Comparison of ENCODE assay signal across 22 mouse cellular contexts in the genomic region with DNA sequence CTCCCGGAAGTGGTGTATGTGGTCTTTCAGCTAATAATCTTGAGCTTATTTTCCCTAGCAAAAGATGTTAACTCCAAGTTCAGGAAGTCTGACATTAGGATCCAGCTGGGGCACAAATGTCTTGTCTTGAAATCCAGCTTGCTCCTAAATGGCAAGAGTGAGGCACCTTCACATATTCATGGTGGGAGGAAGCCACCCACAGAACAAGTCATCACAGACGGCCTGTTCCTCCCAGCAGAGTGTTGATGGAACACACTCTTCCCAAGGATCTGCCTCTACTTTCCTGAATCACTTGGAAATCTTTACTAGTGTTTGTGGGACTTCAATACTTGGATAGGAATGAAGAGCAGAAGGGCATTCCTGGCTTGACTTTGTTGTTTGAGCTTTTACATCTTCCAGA. TPM values are rescaled to one million over a fixed set of nuclear protein-coding genes. Genes with fewer than 3 reads are reported as not detected.
A peak's percentile ranks its signal among the peaks of the same experiment; 100 is the strongest.
DNase-seq lines count a peak whose midpoint lies in the region.
"Had no signal": no experiment of that assay in that cellular context is flagged by ENCODE, and none has a peak within 500 bp of the region (broad histone marks: within the 10 kb centered on the region; RNA-seq: fewer than 3 reads in every experiment).

No protein-coding gene starts in this region.

- H3K4me3 ChIP-seq in forebrain, embryonic 10.5 days = no peak overlapping the region
- H3K4me3 ChIP-seq: embryonic facial prominence, embryonic 10.5 days; gastrocnemius, adult 2 months; heart, embryonic 12.5 days; hindbrain, embryonic 10.5 days; hindbrain, embryonic 15.5 days had no signal

- no peak overlapping the region for H3K27ac ChIP-seq in forebrain, embryonic 10.5 days
- H3K27ac ChIP-seq: embryonic facial prominence, embryonic 10.5 days; gastrocnemius, adult 2 months; hindbrain, embryonic 10.5 days; hindbrain, embryonic 15.5 days had no signal

- no peaks in the 10 kb centered on the region for H3K4me1 ChIP-seq in forebrain, embryonic 10.5 days
- H3K4me1 ChIP-seq: embryonic facial prominence, embryonic 10.5 days; heart, embryonic 12.5 days; hindbrain, embryonic 10.5 days; hindbrain, embryonic 15.5 days had no signal

- no peaks in the 10 kb centered on the region for H3K27me3 ChIP-seq in forebrain, embryonic 10.5 days (ENCODE audit: poor library complexity, severe bottlenecking)
- H3K27me3 ChIP-seq: CH12.LX; heart, embryonic 12.5 days; hindbrain, embryonic 15.5 days; Patski had no signal

- no peaks in the 10 kb centered on the region for H3K9me3 ChIP-seq in forebrain, embryonic 10.5 days
- H3K9me3 ChIP-seq: embryonic facial prominence, embryonic 10.5 days; heart, embryonic 12.5 days; hindbrain, embryonic 10.5 days; hindbrain, embryonic 15.5 days had no signal

- DNase-seq in layer of hippocampus, adult 11-12 months (ENCODE audit: low spot score) = peak; percentile 45
- no peak for DNase-seq in layer of hippocampus, postnatal 25 days (ENCODE audit: extremely low spot score in 1 of 2, low spot score in 1 of 2)
- DNase-seq in right cerebral cortex, adult 18-20 months = peak; percentile 44
- no peak for DNase-seq in right cerebral cortex, postnatal 4 days
- peak; percentile 71 for DNase-seq in layer of hippocampus, adult 9-11 months
- no peak for DNase-seq in forebrain, embryonic 10.5 days (ENCODE audit: extremely low spot score, low spot score)
- DNase-seq: adrenal gland, postnatal 14 days; cerebellum, adult 18-20 months; cerebellum, adult 9-11 months; gastrocnemius, adult 2 months; gastrocnemius, postnatal 25 days had no signal

- WGBS in forebrain, embryonic 10.5 days = 87% methylated on average over 2 of the region's 2 CpGs

- H3K36me3 ChIP-seq in forebrain, embryonic 10.5 days (replicated peaks) = no peaks in the 10 kb centered on the region
- H3K36me3 ChIP-seq: embryonic facial prominence, embryonic 10.5 days; heart, embryonic 12.5 days; hindbrain, embryonic 10.5 days; hindbrain, embryonic 15.5 days had no signal

RNA-seq across cellular contexts. Expression of a gene that starts 28.5 kb away (rescaled TPM):
- 1 to 10 TPM; 1.5 to 1.6 TPM for total RNA-seq in layer of hippocampus, postnatal 25 days (2021)
- polyA plus RNA-seq in forebrain, embryonic 10.5 days (2016; fragmentation: Nextera tagmentation; extraction: Ambion mirVana) = not detected in 2 replicates
- total RNA-seq: adrenal gland, adult 18-20 months; gastrocnemius, adult 2 months; gastrocnemius, postnatal 25 days; granulocyte monocyte progenitor cell, adult 5-6 weeks; heart, adult 8-10 months; heart, postnatal 25 days had no signal
- polyA plus RNA-seq: activated CD4-positive, CD25-positive, alpha-beta regulatory T cell, adult 4 months; embryonic facial prominence, embryonic 10.5 days; heart, embryonic 12.5 days; Patski had no signal

Comparison
In these comparisons a context has a peak if more than half of its experiments do, and no peak if none do; other contexts are left out.
1. DNase-seq: peak in layer of hippocampus, adult 11-12 months (single experiment), right cerebral cortex, adult 18-20 months (single experiment) and layer of hippocampus, adult 9-11 months (single experiment); none in layer of hippocampus, postnatal 25 days (0 of 2), right cerebral cortex, postnatal 4 days (single experiment) and forebrain, embryonic 10.5 days (single experiment).